Mouse (Mus musculus) CH12.LX (cell line): Measurements from ENCODE around the gene Sh3rf3. TPM values are rescaled to one million over a fixed set of nuclear protein-coding genes. Genes with fewer than 3 reads are reported as not detected.

Source experiments
- DNase-seq: peaks from one replicate; pipeline ENCODE4 v3.0.0-alpha.2; 2013; ENCODE audit errors: extremely low read depth
- H3K27ac ChIP-seq: 2 replicates; pipeline ENCODE4 v1.5.1; 2012; ENCODE audit warnings: low read depth, mild to moderate bottlenecking, control low read depth, moderate library complexity; ENCODE audit not compliant: insufficient read depth
- H3K27me3 ChIP-seq: replicated peaks from 2 replicates; pipeline ENCODE3; 2012; ENCODE audit warnings: inconsistent platforms
- H3K36me3 ChIP-seq, 2 experiments: replicated peaks in 1 of 2; 2 replicates each; pipeline versions ENCODE3 to v1.6.1; 2012; ENCODE audit warnings: inconsistent platforms in 1 of 2, low read length in 1 of 2, mild to moderate bottlenecking in 1 of 2, mixed read lengths in 1 of 2, moderate library complexity in 1 of 2; ENCODE audit not compliant: control insufficient read depth in 1 of 2, insufficient read depth in 1 of 2
- H3K4me1 ChIP-seq, 2 experiments: 2 replicates each; pipeline ENCODE4 v1.6.1; 2012; ENCODE audit warnings: inconsistent platforms in 1 of 2, moderate library complexity in 1 of 2; ENCODE audit not compliant: insufficient read depth in 2 of 2, control insufficient read depth in 1 of 2
- H3K4me2 ChIP-seq: 2 replicates; pipeline ENCODE4 v1.6.1; 2012; ENCODE audit warnings: low read depth, mild to moderate bottlenecking, control low read depth; ENCODE audit not compliant: poor library complexity, insufficient read depth, severe bottlenecking
- H3K4me3 ChIP-seq, 3 experiments: fragments of 150-350 bp in 1 of 3; sonication (generic) in 1 of 3; replicated peaks in 1 of 3; 2 replicates each; pipeline versions ENCODE3 to v1.5.1; 2011 to 2012; ENCODE audit warnings: low read depth in 2 of 3, low read length in 2 of 3, mild to moderate bottlenecking in 2 of 3, moderate library complexity in 2 of 3, control low read depth in 1 of 3, improper control_type of control experiment in 1 of 3, inconsistent platforms in 1 of 3, mixed read lengths in 1 of 3; ENCODE audit not compliant: poor library complexity in 1 of 3
- H3K79me2 ChIP-seq: replicated peaks from 2 replicates; pipeline ENCODE4 v1.6.1; 2012; ENCODE audit warnings: mild to moderate bottlenecking, moderate library complexity; ENCODE audit not compliant: control insufficient read depth, poor library complexity, insufficient read depth, severe bottlenecking; ENCODE audit errors: extremely low read depth
- H3K9ac ChIP-seq: 2 replicates; pipeline ENCODE4 v1.6.1; 2012; ENCODE audit warnings: low read depth, mild to moderate bottlenecking, control low read depth, moderate library complexity; ENCODE audit not compliant: insufficient read depth
- H3K9me3 ChIP-seq: replicated peaks from 2 replicates; pipeline ENCODE3; 2012; ENCODE audit warnings: low read length, inconsistent platforms, mixed read lengths
- BHLHE40 ChIP-seq: IDR thresholded peaks from 2 replicates; pipeline ENCODE4 v1.6.1; 2011; ENCODE audit warnings: mild to moderate bottlenecking, low read depth, low read length, improper control_type of control experiment
- CHD1 ChIP-seq: IDR thresholded peaks from 2 replicates; pipeline ENCODE4 v1.6.1; 2012; ENCODE audit warnings: low read depth, low read length, improper control_type of control experiment, inconsistent platforms
- CTCF ChIP-seq, 2 experiments: IDR thresholded peaks in 1 of 2; conservative IDR thresholded peaks in 1 of 2; 2 replicates each; pipeline ENCODE4 v1.5.1; 2011 to 2012; ENCODE audit warnings: low read depth in 2 of 2, low read length in 2 of 2, improper control_type of control experiment in 1 of 2, inconsistent platforms in 1 of 2, mild to moderate bottlenecking in 1 of 2, moderate library complexity in 1 of 2
- E2F4 ChIP-seq: IDR thresholded peaks from 2 replicates; pipeline ENCODE4 v1.6.1; 2011; ENCODE audit warnings: low read depth, low read length, improper control_type of control experiment; ENCODE audit not compliant: insufficient replicate concordance
- ELF1 ChIP-seq: IDR thresholded peaks from 2 replicates; pipeline ENCODE4 v1.6.1; 2014; ENCODE audit warnings: low read depth, mild to moderate bottlenecking, inconsistent platforms, low read length, improper control_type of control experiment
- GABPA ChIP-seq: IDR thresholded peaks from 2 replicates; pipeline ENCODE4 v1.6.1; 2012; ENCODE audit warnings: low read depth, low read length, improper control_type of control experiment, inconsistent platforms; ENCODE audit not compliant: insufficient replicate concordance
- HCFC1 ChIP-seq: IDR thresholded peaks from 2 replicates; pipeline ENCODE4 v1.6.1; 2012; ENCODE audit warnings: low read depth, mild to moderate bottlenecking, inconsistent platforms, low read length, improper control_type of control experiment
- IRF4 ChIP-seq: IDR thresholded peaks from 2 replicates; pipeline ENCODE4 v1.6.1; 2014; ENCODE audit warnings: low read depth, mild to moderate bottlenecking, inconsistent platforms, low read length, improper control_type of control experiment
- JUN ChIP-seq: IDR thresholded peaks from 2 replicates; pipeline ENCODE4 v1.6.1; 2011; ENCODE audit warnings: low read depth, mild to moderate bottlenecking, low read length, improper control_type of control experiment, moderate library complexity; ENCODE audit not compliant: insufficient read depth
- JUND ChIP-seq: conservative IDR thresholded peaks from 2 replicates; pipeline ENCODE4 v1.6.1; 2011; ENCODE audit warnings: low read depth, low read length, improper control_type of control experiment
- KAT2A ChIP-seq: IDR thresholded peaks from 2 replicates; pipeline ENCODE4 v1.6.1; 2012; ENCODE audit warnings: low read length, improper control_type of control experiment, inconsistent platforms; ENCODE audit not compliant: insufficient replicate concordance
- MAFK ChIP-seq: IDR thresholded peaks from 2 replicates; pipeline ENCODE4 v1.6.1; 2011; ENCODE audit warnings: low read length, improper control_type of control experiment; ENCODE audit not compliant: insufficient replicate concordance
- MAZ ChIP-seq: IDR thresholded peaks from 2 replicates; pipeline ENCODE4 v1.6.1; 2012; ENCODE audit warnings: low read depth, mild to moderate bottlenecking, inconsistent platforms, low read length, improper control_type of control experiment, moderate library complexity
- MXI1 ChIP-seq: IDR thresholded peaks from 2 replicates; pipeline ENCODE4 v1.6.1; 2011; ENCODE audit warnings: mild to moderate bottlenecking, low read depth, low read length, improper control_type of control experiment
- MYC ChIP-seq: IDR thresholded peaks from 2 replicates; pipeline ENCODE4 v1.6.1; 2011; ENCODE audit warnings: low read depth, mild to moderate bottlenecking, improper control_type of control experiment, low read length
- NELFE ChIP-seq: IDR thresholded peaks from 2 replicates; pipeline ENCODE4 v1.6.1; 2011; ENCODE audit warnings: low read depth, low read length, improper control_type of control experiment
- NRF1 ChIP-seq: IDR thresholded peaks from 2 replicates; pipeline ENCODE4 v1.6.1; 2014; ENCODE audit warnings: low read depth, mild to moderate bottlenecking, inconsistent platforms, low read length, improper control_type of control experiment, moderate library complexity
- PAX5 ChIP-seq: IDR thresholded peaks from 2 replicates; pipeline ENCODE4 v1.6.1; 2012; ENCODE audit warnings: low read length, inconsistent platforms, mixed read lengths
- POLR2A ChIP-seq: IDR thresholded peaks from 2 replicates; pipeline ENCODE4 v1.6.1; 2011; ENCODE audit warnings: low read depth, mild to moderate bottlenecking, improper control_type of control experiment, low read length
- POLR2AphosphoS2 ChIP-seq: IDR thresholded peaks from 2 replicates; pipeline ENCODE4 v1.6.1; 2011; ENCODE audit warnings: low read depth, low read length, improper control_type of control experiment
- RAD21 ChIP-seq: IDR thresholded peaks from 2 replicates; pipeline ENCODE4 v1.6.1; 2011; ENCODE audit warnings: low read depth, mild to moderate bottlenecking, low read length, improper control_type of control experiment, moderate library complexity
- RCOR1 ChIP-seq: conservative IDR thresholded peaks from 2 replicates; pipeline ENCODE4 v1.6.1; 2012; ENCODE audit warnings: low read depth, mild to moderate bottlenecking, inconsistent platforms, low read length, improper control_type of control experiment
- SMC3 ChIP-seq: IDR thresholded peaks from 2 replicates; pipeline ENCODE4 v1.6.1; 2011; ENCODE audit warnings: low read depth, low read length, improper control_type of control experiment
- TBP ChIP-seq: conservative IDR thresholded peaks from 2 replicates; pipeline ENCODE4 v1.6.1; 2011; ENCODE audit warnings: low read depth, low read length, improper control_type of control experiment
- TCF12 ChIP-seq: IDR thresholded peaks from 2 replicates; pipeline ENCODE4 v1.6.1; 2014; ENCODE audit warnings: low read depth, mild to moderate bottlenecking, inconsistent platforms, low read length, improper control_type of control experiment
- UBTF ChIP-seq: IDR thresholded peaks from 2 replicates; pipeline ENCODE4 v1.6.1; 2012; ENCODE audit warnings: low read depth, mild to moderate bottlenecking, inconsistent platforms, low read length, improper control_type of control experiment, moderate library complexity
- USF2 ChIP-seq: conservative IDR thresholded peaks from 2 replicates; pipeline ENCODE4 v1.6.1; 2011; ENCODE audit warnings: low read depth, low read length, improper control_type of control experiment
- ZKSCAN1 ChIP-seq: IDR thresholded peaks from 2 replicates; pipeline ENCODE4 v1.6.1; 2012; ENCODE audit warnings: low read depth, inconsistent platforms, low read length, improper control_type of control experiment, borderline replicate concordance
- ZMIZ1 ChIP-seq: IDR thresholded peaks from 2 replicates; pipeline ENCODE4 v1.6.1; 2012; ENCODE audit warnings: low read depth, mild to moderate bottlenecking, inconsistent platforms, low read length, improper control_type of control experiment
- dilution Hi-C: fragments of 300-500 bp; cut with MboI; formaldehyde crosslinking; loops from 2 replicates; pipeline ENCODE4 v1.14.3; 2020; ENCODE audit warnings: low sequenced_read_pairs; ENCODE audit not compliant: extremely low pct_unique_long_range_greater_than_20kb, extremely low pct_ligation_motif_present
- in situ Hi-C: fragments of 300-500 bp; cut with MboI; formaldehyde crosslinking; loops from 3 replicates; pipeline ENCODE4 v1.14.3; 2019; ENCODE audit warnings: low sequenced_read_pairs, low pct_ligation_motif_present, low pct_unique_long_range_greater_than_20kb, mixed read lengths
- polyA plus RNA-seq: library from polyadenylated mRNA; unstranded; fragments of >175 nt; gene quantifications from 2 replicates; pipeline ENCODE4 v1.2.1, GENCODE M21; 2012; ENCODE audit warnings: low read depth; ENCODE audit not compliant: insufficient read length
- total RNA-seq, 2 experiments: library from RNA; depleted of rRNA; stranded (reverse); fragments of 300-350 nt in 1 of 2; fragments of >200 nt in 1 of 2; gene quantifications; 2 replicates each; pipeline ENCODE4 v1.2.3; 2012 to 2014

The Sh3rf3 gene
- total and polyA plus RNA-seq, 3 experiments: 0.13 to 0.64 TPM; not detected in 1

DNA sequence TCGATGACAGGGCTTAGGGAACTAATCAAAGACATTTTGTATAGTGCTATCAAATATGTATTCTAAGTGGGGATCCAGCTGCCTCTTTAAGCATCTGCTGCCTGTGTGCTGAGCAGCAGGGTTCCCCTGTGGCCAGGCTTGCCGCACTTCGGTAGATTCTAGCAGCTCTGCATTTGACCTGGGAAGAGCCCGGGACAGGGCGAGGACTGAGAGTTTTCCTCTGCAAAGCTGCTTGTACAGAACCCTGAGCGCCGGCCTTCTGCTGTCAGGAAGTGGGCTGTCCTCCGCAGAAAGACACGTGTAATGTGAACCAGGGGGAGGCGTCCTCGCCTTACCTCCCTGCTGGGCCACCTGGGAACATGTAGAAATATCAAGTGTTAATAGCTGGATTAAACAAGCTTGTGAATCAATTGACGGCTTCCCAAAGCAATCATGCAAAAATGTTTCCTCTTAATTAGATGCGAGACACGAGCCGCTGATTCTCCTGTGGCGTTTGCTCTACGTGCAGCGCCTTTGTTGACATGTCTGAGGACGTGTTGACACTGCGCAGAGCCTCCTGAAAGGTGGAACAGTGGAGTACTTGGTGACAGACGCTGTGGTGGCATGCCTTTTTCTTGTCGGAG, 119.1 kb downstream of the Sh3rf3 start:
- TF ChIP-seq E2F4 (no peak), CTCF (conservative IDR thresholded peaks at IDR 0.05 in 1 of 2, IDR thresholded peaks at IDR 0.05 in 1 of 2; ENCODE audit: low read depth in 2 of 2, low read length in 2 of 2) (no peak), POLR2AphosphoS2 (no peak), RAD21 (no peak), SMC3 (no peak), MYC (no peak), ZKSCAN1 (no peak), POLR2A (no peak), RCOR1 (no peak), ZMIZ1 (no peak), JUN (no peak), GABPA (no peak), UBTF (no peak), CHD1 (no peak), HCFC1 (no peak), BHLHE40 (no peak), ELF1 (no peak), TCF12 (no peak)
- H3K9ac ChIP-seq: no peak overlapping the region
- H3K27me3 ChIP-seq: peaks cover 40% of the 10 kb centered on the region
- no peaks in the 10 kb centered on the region for H3K79me2 ChIP-seq
- no peaks in the 10 kb centered on the region for H3K4me1 ChIP-seq
- no peaks in the 10 kb centered on the region for H3K9me3 ChIP-seq
- DNase-seq: no peak
- H3K4me3 ChIP-seq: no peak overlapping the region
- no peak overlapping the region for H3K27ac ChIP-seq
- dilution Hi-C loops (no loop called here), in situ Hi-C loops (no loop called here)
- no peak overlapping the region for H3K4me2 ChIP-seq
- H3K36me3 ChIP-seq: no peaks in the 10 kb centered on the region

DNA sequence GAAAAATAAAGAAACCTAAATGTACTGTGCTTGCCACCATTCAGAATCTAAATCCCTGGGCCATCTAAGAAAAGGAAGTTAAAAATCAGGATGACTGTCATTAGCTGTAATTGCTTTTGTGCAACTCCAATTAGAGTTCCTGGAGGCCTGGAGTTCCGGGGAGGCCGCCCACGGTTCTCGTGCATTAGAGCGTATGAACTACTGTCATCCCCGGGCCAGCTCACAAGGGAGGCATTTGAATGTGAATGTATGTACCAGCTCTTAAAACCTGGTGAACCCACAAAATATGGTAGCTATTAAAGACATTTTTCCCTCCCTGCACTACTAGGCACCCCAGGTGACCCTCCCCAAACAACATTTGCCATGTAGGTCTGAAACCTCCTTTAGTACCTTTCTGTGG, 122.4 kb downstream of the Sh3rf3 start:
- Histone ChIP-seq H3K36me3 (no peaks in the 10 kb centered on the region), H3K9ac (no peak overlapping the region), H3K4me1 (0 out of 4 replicates have a peak, but pooled peaks cover 0 to 8% of the 10 kb centered on the region in 2 experiments), H3K4me2 (no peak overlapping the region), H3K4me3 (no peak overlapping the region), H3K79me2 (no peaks in the 10 kb centered on the region), H3K9me3 (no peaks in the 10 kb centered on the region)
- in situ Hi-C loops: no loop called here
- no peak for DNase-seq
- TF ChIP-seq ELF1 (no peak), USF2 (no peak), TCF12 (no peak), RAD21 (no peak), ZKSCAN1 (no peak), E2F4 (no peak), MAFK (no peak), PAX5 (no peak), IRF4 (no peak), MYC (no peak), HCFC1 (no peak), KAT2A (no peak), JUND (no peak), TBP (no peak), UBTF (no peak), MXI1 (no peak), NELFE (no peak), NRF1 (no peak), MAZ (no peak), CHD1 (no peak)
- TF ChIP-seq, all 38 proteins: peak for 0
- no peak overlapping the region for H3K27ac ChIP-seq
- H3K27me3 ChIP-seq: peaks cover 19% of the 10 kb centered on the region
- dilution Hi-C loops: no loop called here
